Mouse (Mus musculus) kidney, adult 2 months (tissue): ENCODE data around the gene Nfib.

Source experiments
- CTCF ChIP-seq: fragments of 200-500 bp; conservative IDR thresholded peaks from 2 replicates; pipeline ENCODE4 v1.5.1; 2011; ENCODE audit warnings: low read depth, mild to moderate bottlenecking, control low read depth, low read length, moderate library complexity, mixed read lengths; ENCODE audit not compliant: insufficient read depth, insufficient read length
- POLR2A ChIP-seq: fragments of 200-500 bp; IDR thresholded peaks from one replicate; pipeline ENCODE4 v1.6.1; 2011; ENCODE audit warnings: low read depth, low read length, control low read depth

- no peak for TF ChIP-seq CTCF
- no peak for TF ChIP-seq POLR2A
Observed at GRCm38 (mm10) chr4:82411965-82412364, 293.6 kb downstream of the Nfib start.
